Mouse (Mus musculus): Measurements from ENCODE around the gene Gdpd5. TPM values are rescaled to one million over a fixed set of nuclear protein-coding genes. Genes with fewer than 3 reads are reported as not detected.
"Not testable (repeated sequence)": the region's sequence is repeated elsewhere in the genome, so short reads cannot be mapped to it uniquely, and the experiment has no call there.

Gene Gdpd5
- polyA plus RNA-seq, 1 experiment from 2014 or later: 46.2 TPM

DNA sequence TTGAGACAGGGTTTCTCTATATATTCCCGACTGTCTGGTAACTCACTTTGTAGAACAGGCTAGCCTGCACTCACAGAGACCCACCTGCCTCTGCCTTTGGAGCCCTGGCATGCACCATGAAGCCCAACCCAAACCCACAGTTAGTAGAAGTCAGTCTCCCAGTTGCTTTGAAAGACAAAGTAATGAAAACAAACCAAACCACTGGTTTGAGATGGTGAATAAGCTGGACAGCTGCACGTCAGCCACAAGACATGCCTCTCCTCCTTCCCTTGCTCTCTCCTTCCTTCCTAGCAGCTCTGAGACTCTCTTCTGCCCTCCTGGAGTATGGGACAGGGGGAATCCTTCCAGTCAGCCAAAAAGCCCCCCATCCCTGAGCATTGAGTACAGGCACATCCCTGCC is 19.1 kb upstream of the Gdpd5 start:
- peaks cover 33% of the 10 kb centered on the region for H3K4me1 ChIP-seq (replicated peaks; ENCODE audit: control insufficient read depth, insufficient read depth, low read length)
- ATAC-seq (ENCODE audit: low FRiP score) (no peak), DNase-seq (ENCODE audit: low spot score) (no peak)
- 85% methylated on average over 2 of the region's 2 CpGs for WGBS
- H3K27ac ChIP-seq: no peak overlapping the region
- no peak overlapping the region for H3K4me3 ChIP-seq (replicated peaks; ENCODE audit: low read length)
- no peak overlapping the region for H3K4me2 ChIP-seq (replicated peaks)
- no peaks in the 10 kb centered on the region for H3K9me3 ChIP-seq (ENCODE audit: control insufficient read depth, low read length)
- H3K9ac ChIP-seq: no peak overlapping the region
- H3K27me3 ChIP-seq (ENCODE audit: control insufficient read depth, insufficient read depth, low read length): no peaks in the 10 kb centered on the region
- no peaks in the 10 kb centered on the region for H3K36me3 ChIP-seq (replicated peaks; ENCODE audit: control insufficient read depth, insufficient read depth)

DNA sequence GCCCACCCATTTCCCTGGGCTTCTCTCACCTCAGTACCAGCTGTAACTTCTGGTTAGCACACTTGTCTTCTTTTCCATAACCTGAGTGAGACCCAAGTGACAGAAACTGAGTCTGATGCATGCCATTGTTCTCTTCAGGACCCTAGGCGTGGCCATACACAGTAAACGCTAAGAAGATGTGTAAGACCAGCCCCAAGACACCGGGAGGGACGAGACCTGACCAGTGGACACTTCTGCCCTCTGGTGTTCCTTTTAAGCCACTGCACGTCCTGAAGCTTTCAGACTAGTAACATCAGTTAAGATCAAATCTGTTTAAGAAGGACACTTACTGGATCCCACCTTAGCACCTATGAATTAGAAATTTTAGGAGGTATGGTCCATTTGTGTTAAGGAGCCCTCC is 16.1 kb upstream of the Gdpd5 start:
- H3K36me3 ChIP-seq (replicated peaks; ENCODE audit: control insufficient read depth, insufficient read depth): no peaks in the 10 kb centered on the region
- H3K27me3 ChIP-seq (ENCODE audit: control insufficient read depth, insufficient read depth, low read length): no peaks in the 10 kb centered on the region
- H3K4me2 ChIP-seq (replicated peaks): peak overlapping the region; percentile 39
- H3K9me3 ChIP-seq (ENCODE audit: control insufficient read depth, low read length): no peaks in the 10 kb centered on the region
- DNase-seq (ENCODE audit: low spot score) (peak; percentile 89), ATAC-seq (ENCODE audit: low FRiP score) (0 out of 2 replicates have a peak, but pooled peaks have one; percentile 35)
- H3K27ac ChIP-seq: no peak overlapping the region
- no peak overlapping the region for H3K4me3 ChIP-seq (replicated peaks; ENCODE audit: low read length)
- H3K4me1 ChIP-seq (replicated peaks; ENCODE audit: control insufficient read depth, insufficient read depth, low read length): peaks cover 20% of the 10 kb centered on the region
- 0 out of 2 replicates have a peak overlapping the region, but pooled peaks have one; percentile 22 for H3K9ac ChIP-seq
- 2% methylated on average over 5 of the region's 5 CpGs for WGBS

DNA sequence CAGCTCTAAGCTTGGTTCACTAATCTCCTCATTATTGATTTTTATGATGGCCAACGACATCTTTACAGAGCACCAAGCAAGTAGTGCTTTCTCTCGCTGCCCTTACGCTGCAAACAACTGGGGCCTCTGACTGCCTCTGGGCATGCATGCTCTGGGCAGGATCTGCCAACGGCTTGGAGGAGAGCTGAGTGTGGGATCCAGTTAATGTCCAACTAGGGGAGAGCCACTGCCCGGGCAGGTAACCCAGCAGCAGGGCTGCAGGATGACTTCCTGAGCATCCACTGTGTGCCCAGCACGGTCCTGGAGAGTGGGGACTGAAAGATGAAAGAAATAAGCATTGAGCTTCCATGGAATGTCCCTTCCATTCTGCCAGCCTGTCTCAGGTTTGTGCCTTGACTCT is 14.5 kb upstream of the Gdpd5 start:
- WGBS: 76% methylated on average over 6 of the region's 6 CpGs

DNA sequence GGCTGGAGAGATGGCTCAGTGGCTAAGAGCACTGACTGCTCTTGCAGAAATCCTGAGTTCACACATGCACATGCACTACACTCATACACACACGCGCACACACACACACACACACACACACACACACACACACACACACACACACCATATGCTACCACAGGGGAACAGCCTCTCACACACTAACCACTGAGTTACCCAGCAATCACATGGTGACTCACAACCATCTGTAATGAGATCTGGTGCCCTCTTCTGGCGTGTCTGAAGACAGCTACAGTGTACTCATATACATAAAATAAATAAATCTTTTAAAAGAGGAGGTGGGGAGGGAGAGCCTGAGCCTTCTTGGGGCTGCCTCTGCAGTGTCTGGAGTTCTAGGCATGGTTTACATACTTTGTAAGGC is 6.9 kb upstream of the Gdpd5 start:
- not testable (repeated sequence) for H3K27me3 ChIP-seq (ENCODE audit: control insufficient read depth, insufficient read depth, low read length); H3K9ac ChIP-seq; H3K4me1 ChIP-seq (replicated peaks; ENCODE audit: control insufficient read depth, insufficient read depth, low read length); H3K27ac ChIP-seq; H3K4me2 ChIP-seq (replicated peaks); DNase-seq (ENCODE audit: low spot score); H3K4me3 ChIP-seq (replicated peaks; ENCODE audit: low read length); ATAC-seq (ENCODE audit: low FRiP score); H3K36me3 ChIP-seq (replicated peaks; ENCODE audit: control insufficient read depth, insufficient read depth); H3K9me3 ChIP-seq (ENCODE audit: control insufficient read depth, low read length)
- WGBS: 62% methylated on average over 3 of the region's 3 CpGs

More for the DNA sequence above, 14.5 kb upstream of the Gdpd5 start:
- Histone ChIP-seq H3K9me3 (ENCODE audit: control insufficient read depth, low read length) (no peaks in the 10 kb centered on the region), H3K27me3 (ENCODE audit: control insufficient read depth, insufficient read depth, low read length) (no peaks in the 10 kb centered on the region), H3K4me2 (replicated peaks) (no peak overlapping the region), H3K4me1 (replicated peaks; ENCODE audit: control insufficient read depth, insufficient read depth, low read length) (peaks cover 9% of the 10 kb centered on the region; the same call in 1 of the 2 replicates), H3K36me3 (replicated peaks; ENCODE audit: control insufficient read depth, insufficient read depth) (no peaks in the 10 kb centered on the region), H3K27ac (no peak overlapping the region), H3K9ac (no peak overlapping the region), H3K4me3 (replicated peaks; ENCODE audit: low read length) (no peak overlapping the region)
- ATAC-seq (ENCODE audit: low FRiP score): no peak
- no peak for DNase-seq (ENCODE audit: low spot score)

DNA sequence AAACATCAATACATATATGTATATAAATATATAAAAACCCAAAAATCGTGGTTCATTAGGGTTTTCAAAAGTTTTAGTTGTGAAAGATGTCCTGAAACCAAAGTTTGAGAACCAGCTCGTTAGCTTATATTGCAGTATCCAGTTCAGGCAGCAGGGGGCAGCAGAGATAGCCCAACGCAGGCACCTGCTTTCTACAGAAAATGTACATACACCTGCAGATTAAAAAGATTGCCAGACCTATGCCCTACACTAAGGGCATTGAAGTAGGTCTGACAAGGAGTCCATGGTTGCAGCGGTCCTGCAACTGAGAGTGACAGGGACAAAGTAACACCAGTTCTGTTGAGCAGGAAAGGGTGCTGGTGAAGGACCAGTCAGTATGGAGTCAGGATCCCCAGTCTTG is 5.8 kb upstream of the Gdpd5 start:
- no peak overlapping the region for H3K9ac ChIP-seq
- DNase-seq (ENCODE audit: low spot score) (peak; percentile 88), ATAC-seq (ENCODE audit: low FRiP score) (no peak)
- WGBS: 8% methylated on average over 4 of the region's 4 CpGs
- H3K36me3 ChIP-seq (replicated peaks; ENCODE audit: control insufficient read depth, insufficient read depth): no peaks in the 10 kb centered on the region
- H3K4me2 ChIP-seq (replicated peaks): no peak overlapping the region
- H3K9me3 ChIP-seq (ENCODE audit: control insufficient read depth, low read length): no peaks in the 10 kb centered on the region
- H3K27ac ChIP-seq: no peak overlapping the region
- peaks cover 9% of the 10 kb centered on the region for H3K4me1 ChIP-seq (replicated peaks; ENCODE audit: control insufficient read depth, insufficient read depth, low read length)
- H3K27me3 ChIP-seq (ENCODE audit: control insufficient read depth, insufficient read depth, low read length): no peaks in the 10 kb centered on the region
- H3K4me3 ChIP-seq (replicated peaks; ENCODE audit: low read length): no peak overlapping the region

DNA sequence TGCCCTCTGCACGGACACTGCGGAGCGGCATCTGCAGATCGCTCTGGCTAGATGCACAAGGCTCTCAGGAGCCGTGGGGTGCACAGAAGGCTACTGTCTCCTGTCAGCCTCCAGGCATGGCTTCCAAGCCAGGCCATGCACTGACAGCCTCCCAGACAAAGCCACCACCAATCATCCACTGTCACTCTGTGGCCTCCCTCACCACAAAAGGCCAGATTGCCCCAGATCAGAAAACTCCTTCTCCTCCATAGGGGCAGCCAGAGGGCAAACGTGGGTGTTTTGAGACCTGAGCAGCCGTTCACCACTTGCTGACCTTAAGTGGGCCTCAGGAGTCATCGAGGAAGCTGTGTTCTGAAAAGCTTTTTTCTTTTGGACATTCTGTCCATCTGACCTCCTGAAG is 2.3 kb upstream of the Gdpd5 start:
- ATAC-seq (ENCODE audit: low FRiP score) (no peak), DNase-seq (ENCODE audit: low spot score) (no peak)
- Histone ChIP-seq H3K36me3 (replicated peaks; ENCODE audit: control insufficient read depth, insufficient read depth) (no peaks in the 10 kb centered on the region), H3K27ac (no peak overlapping the region), H3K9ac (no peak overlapping the region), H3K27me3 (ENCODE audit: control insufficient read depth, insufficient read depth, low read length) (no peaks in the 10 kb centered on the region), H3K4me1 (replicated peaks; ENCODE audit: control insufficient read depth, insufficient read depth, low read length) (peaks cover 22% of the 10 kb centered on the region), H3K4me2 (replicated peaks) (no peak overlapping the region), H3K9me3 (ENCODE audit: control insufficient read depth, low read length) (no peaks in the 10 kb centered on the region), H3K4me3 (replicated peaks; ENCODE audit: low read length) (no peak overlapping the region)
- WGBS: 34% methylated on average over 8 of the region's 8 CpGs

DNA sequence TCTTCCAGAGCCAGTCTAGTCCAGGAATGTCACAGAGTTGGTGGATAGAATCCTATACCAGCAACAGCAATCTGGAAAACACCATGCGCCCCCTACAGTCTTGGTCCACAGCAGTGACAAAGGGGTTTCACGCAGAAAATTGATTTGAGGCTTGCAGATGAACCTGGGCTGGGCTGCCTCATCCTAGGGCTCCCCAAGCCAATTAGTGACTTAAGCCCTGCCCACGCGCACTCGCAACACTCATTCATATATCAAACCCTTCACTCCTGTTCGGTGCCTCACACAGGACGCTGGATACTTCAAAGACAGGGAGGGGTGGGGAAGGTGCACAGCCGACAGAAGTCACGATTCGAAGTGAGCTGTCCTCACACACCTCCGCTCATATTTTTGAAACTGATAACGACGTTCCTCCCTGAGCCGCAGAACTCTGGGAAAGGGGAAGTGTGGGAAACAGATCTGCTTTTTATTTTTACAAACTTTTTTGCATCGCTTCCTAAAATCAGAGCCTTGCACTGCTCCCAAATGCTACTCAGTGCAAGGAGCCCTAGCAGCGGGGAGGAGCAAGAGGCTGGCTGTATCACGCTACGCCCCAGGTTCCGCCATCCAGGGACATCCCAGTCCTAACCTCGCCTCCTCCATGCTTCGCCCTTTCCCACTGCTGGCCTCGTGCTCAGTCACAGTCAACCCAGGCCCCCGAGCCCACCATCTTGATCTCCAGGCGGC is 562 bp upstream of the Gdpd5 start:
- peaks cover 39% of the 10 kb centered on the region for H3K4me1 ChIP-seq (replicated peaks; ENCODE audit: control insufficient read depth, insufficient read depth, low read length)
- no peaks in the 10 kb centered on the region for H3K9me3 ChIP-seq (ENCODE audit: control insufficient read depth, low read length)
- ATAC-seq (ENCODE audit: low FRiP score): peak; percentile 64
- no peaks in the 10 kb centered on the region for H3K36me3 ChIP-seq (replicated peaks; ENCODE audit: control insufficient read depth, insufficient read depth)
- H3K4me2 ChIP-seq (replicated peaks): peak overlapping the region; percentile 94
- H3K27ac ChIP-seq: peak overlapping the region; percentile 95
- WGBS: under 1% methylated on average over 24 of the region's 24 CpGs
- H3K9ac ChIP-seq: peak overlapping the region; percentile 72
- H3K27me3 ChIP-seq (ENCODE audit: control insufficient read depth, insufficient read depth, low read length): no peaks in the 10 kb centered on the region
- H3K4me3 ChIP-seq (replicated peaks; ENCODE audit: low read length): peak overlapping the region; percentile 76
- DNase-seq (ENCODE audit: low spot score): peak; percentile 80

DNA sequence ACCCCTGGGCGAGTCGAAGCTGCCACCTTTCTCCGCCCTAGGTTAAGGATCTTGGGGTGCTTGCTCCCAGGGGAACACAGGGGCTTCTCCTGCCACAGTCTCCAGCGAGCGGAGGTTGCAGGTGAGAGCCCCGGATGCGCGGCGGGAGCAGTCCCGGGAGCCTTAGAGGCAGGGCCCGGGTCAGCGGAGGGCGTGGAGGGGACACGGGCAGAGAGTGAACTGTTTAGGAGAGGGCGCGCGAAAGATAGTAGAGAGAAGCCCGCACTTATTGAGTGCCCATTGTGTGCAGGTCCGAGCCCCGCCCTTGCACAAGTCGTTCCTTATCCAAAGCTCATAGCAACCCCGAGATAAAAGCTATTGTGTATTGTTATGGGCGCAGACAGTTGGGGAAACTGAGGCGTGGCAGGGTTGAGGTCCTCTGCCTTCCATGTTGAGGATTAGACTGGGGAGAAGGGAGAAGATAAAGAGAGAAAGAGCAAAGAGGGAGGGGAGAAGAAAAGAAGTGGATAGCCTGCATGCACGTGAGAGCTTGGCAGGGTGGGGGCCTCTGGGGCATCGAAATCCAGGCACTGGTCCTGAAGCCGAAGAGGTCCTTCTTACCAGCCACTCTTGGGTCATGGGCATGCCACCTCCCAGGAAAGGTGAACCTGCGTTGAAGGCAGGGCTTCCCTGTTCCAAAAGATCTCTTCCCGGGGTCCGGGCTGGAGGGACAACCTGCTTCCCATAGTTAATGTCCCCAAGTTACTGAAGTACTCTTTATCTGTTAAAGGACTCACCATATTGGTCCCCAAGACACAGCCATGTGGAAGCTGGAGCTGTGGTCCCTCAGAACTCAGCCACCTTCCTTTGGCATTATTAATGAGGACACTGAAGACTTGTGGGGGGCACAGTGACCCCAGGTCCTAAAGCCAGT is 1.1 kb downstream of the Gdpd5 start:
- Histone ChIP-seq H3K9ac (peak overlapping the region; percentile 86), H3K27me3 (ENCODE audit: control insufficient read depth, insufficient read depth, low read length) (no peaks in the 10 kb centered on the region), H3K4me2 (replicated peaks) (peak overlapping the region; percentile 94), H3K9me3 (ENCODE audit: control insufficient read depth, low read length) (no peaks in the 10 kb centered on the region), H3K27ac (peak overlapping the region; percentile 95), H3K36me3 (replicated peaks; ENCODE audit: control insufficient read depth, insufficient read depth) (peaks cover 4% of the 10 kb centered on the region), H3K4me3 (replicated peaks; ENCODE audit: low read length) (peak overlapping the region; percentile 76), H3K4me1 (replicated peaks; ENCODE audit: control insufficient read depth, insufficient read depth, low read length) (peaks cover 47% of the 10 kb centered on the region)
- ATAC-seq (ENCODE audit: low FRiP score): no peak
- no peak for DNase-seq (ENCODE audit: low spot score)
- 7% methylated on average over 30 of the region's 30 CpGs for WGBS

DNA sequence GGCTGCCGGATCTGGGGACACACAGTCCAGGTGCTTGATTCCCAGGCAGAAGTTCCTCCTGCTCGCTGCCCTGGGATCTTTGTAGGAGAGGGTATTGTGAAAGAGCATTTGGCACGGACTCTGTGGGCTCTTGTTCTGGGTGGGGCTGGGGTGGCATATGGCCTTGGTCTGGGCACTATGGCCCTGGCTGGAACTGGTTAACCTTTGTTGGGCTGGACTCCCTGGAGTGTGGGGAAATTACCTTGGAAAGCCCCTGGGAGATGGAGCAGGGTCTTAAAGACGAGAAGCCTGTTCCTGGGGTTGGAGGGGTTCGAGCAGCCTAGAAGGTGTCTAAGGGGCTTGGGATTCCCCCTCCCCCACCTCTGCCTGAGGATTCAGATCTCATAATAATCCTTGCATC is 2.0 kb downstream of the Gdpd5 start:
- Histone ChIP-seq H3K27me3 (ENCODE audit: control insufficient read depth, insufficient read depth, low read length) (no peaks in the 10 kb centered on the region), H3K9ac (peak overlapping the region; percentile 86), H3K27ac (peak overlapping the region; percentile 61; the same call in 1 of the 2 replicates), H3K4me3 (replicated peaks; ENCODE audit: low read length) (peak overlapping the region; percentile 76), H3K9me3 (ENCODE audit: control insufficient read depth, low read length) (no peaks in the 10 kb centered on the region), H3K36me3 (replicated peaks; ENCODE audit: control insufficient read depth, insufficient read depth) (peaks cover 13% of the 10 kb centered on the region), H3K4me1 (replicated peaks; ENCODE audit: control insufficient read depth, insufficient read depth, low read length) (peaks cover 47% of the 10 kb centered on the region), H3K4me2 (replicated peaks) (peak overlapping the region; percentile 94)
- ATAC-seq (ENCODE audit: low FRiP score) (no peak), DNase-seq (ENCODE audit: low spot score) (no peak)
- WGBS: 36% methylated on average over 5 of the region's 5 CpGs

All from hindbrain, embryonic 14.5 days (tissue).